Mouse (Mus musculus): Measurements from ENCODE around the gene Zcchc8. TPM values are rescaled to one million over a fixed set of nuclear protein-coding genes. Genes with fewer than 3 reads are reported as not detected.
"Not testable (repeated sequence)": the region's sequence is repeated elsewhere in the genome, so short reads cannot be mapped to it uniquely, and the experiment has no call there.

Zcchc8 gene
- 100 to 1,000 TPM in 22 of 26 experiments, 10 to 100 TPM in 4; 75.4 to 223 (median 154) TPM for total RNA-seq (2018; cell fraction: chromatin; rRNA removed)
- total RNA-seq (2018; cell fraction: cytosol; rRNA removed), result 10 to 100 TPM; 11.2 to 32.0 (median 20.7) TPM
- total RNA-seq (2018; cell fraction: nucleus; rRNA removed), result 100 to 1,000 TPM in 7 of 26 experiments, 10 to 100 TPM in 19; 45.3 to 136 (median 77.2) TPM
- 25.4 to 34.6 TPM (median 29.5 TPM) in 3 replicates for polyA plus RNA-seq (2018)

- Histone ChIP-seq H3K4me3 (ENCODE audit: inconsistent target) (peak within 1 kb of the TSS; percentile 84), H3K36me3 (ENCODE audit: inconsistent target) (no peaks in the 10 kb centered on the region; the same call in 1 of the 2 replicates), H3K79me2 (ENCODE audit: inconsistent target) (peaks cover 52% of the 10 kb centered on the region), H3K27ac (peak within 1 kb of the TSS; percentile 61)
- WGBS (ENCODE audit: missing documents), result under 1% methylated on average over 69 of the region's 83 CpGs
Observed at GRCm38 (mm10) chr5:123720328-123721311, at the start of gene Zcchc8. Gene Zcchc8 (minus strand): TSS chr5:123721100.

GRCm38 (mm10) chr5:123766455-123766854 lies 45.6 kb upstream of the Zcchc8 start:
- 99% methylated on average over 9 of the region's 11 CpGs for WGBS (ENCODE audit: missing documents)
- H3K79me2 ChIP-seq (ENCODE audit: inconsistent target); H3K36me3 ChIP-seq (ENCODE audit: inconsistent target); H3K4me3 ChIP-seq (ENCODE audit: inconsistent target); H3K27ac ChIP-seq: not testable (repeated sequence)

- Histone ChIP-seq H3K36me3 (ENCODE audit: inconsistent target) (no peaks in the 10 kb centered on the region), H3K4me3 (ENCODE audit: inconsistent target) (no peak overlapping the region), H3K27ac (no peak overlapping the region), H3K79me2 (ENCODE audit: inconsistent target) (no peaks in the 10 kb centered on the region)
- WGBS (ENCODE audit: missing documents), result 99% methylated on average over 10 of the region's 11 CpGs
Observed at GRCm38 (mm10) chr5:123765506-123765905, 44.6 kb upstream of the Zcchc8 start.

- under 1% methylated on average over 63 of the region's 63 CpGs for WGBS (ENCODE audit: missing documents)
Observed at GRCm38 (mm10) chr5:123749065-123750064, 28.5 kb upstream of the Zcchc8 start, which contains the start of the genes Rsrc2 and Kntc1. Gene Rsrc2 (minus strand): TSS chr5:123749414. Gene Kntc1 (plus strand): TSS chr5:123749716.

GRCm38 (mm10) chr5:123748339-123749064 lies 27.6 kb upstream of the Zcchc8 start:
- Histone ChIP-seq H3K36me3 (ENCODE audit: inconsistent target) (peaks cover 26% of the 10 kb centered on the region), H3K4me3 (ENCODE audit: inconsistent target) (peak overlapping the region; percentile 92), H3K27ac (peak overlapping the region; percentile 90), H3K79me2 (ENCODE audit: inconsistent target) (peaks cover 90% of the 10 kb centered on the region)
- WGBS (ENCODE audit: missing documents), result under 1% methylated on average over 18 of the region's 18 CpGs

More at GRCm38 (mm10) chr5:123749065-123750064, 28.5 kb upstream of the Zcchc8 start, which contains the start of the genes Rsrc2 and Kntc1:
- Histone ChIP-seq H3K27ac (peak within 1 kb of the TSS; percentile 90), H3K79me2 (ENCODE audit: inconsistent target) (peaks cover 81% of the 10 kb centered on the region), H3K4me3 (ENCODE audit: inconsistent target) (peak within 1 kb of the TSS; percentile 92), H3K36me3 (ENCODE audit: inconsistent target) (peaks cover 17% of the 10 kb centered on the region)

GRCm38 (mm10) chr5:123747604-123748003 lies 26.7 kb upstream of the Zcchc8 start:
- Histone ChIP-seq H3K36me3 (ENCODE audit: inconsistent target) (peaks cover 35% of the 10 kb centered on the region), H3K79me2 (ENCODE audit: inconsistent target) (peaks cover 94% of the 10 kb centered on the region), H3K27ac (no peak overlapping the region), H3K4me3 (ENCODE audit: inconsistent target) (peak overlapping the region; percentile 92)
- WGBS (ENCODE audit: missing documents), result 30% methylated on average over 6 of the region's 7 CpGs

GRCm38 (mm10) chr5:123746253-123746652 lies 25.4 kb upstream of the Zcchc8 start:
- peaks cover 94% of the 10 kb centered on the region for H3K79me2 ChIP-seq (ENCODE audit: inconsistent target)
- H3K4me3 ChIP-seq (ENCODE audit: inconsistent target), result no peak overlapping the region
- no peak overlapping the region for H3K27ac ChIP-seq
- H3K36me3 ChIP-seq (ENCODE audit: inconsistent target), result peaks cover 45% of the 10 kb centered on the region

- 91% methylated on average over 2 of the region's 2 CpGs for WGBS (ENCODE audit: missing documents)
- peaks cover 62% of the 10 kb centered on the region for H3K36me3 ChIP-seq (ENCODE audit: inconsistent target)
Observed at GRCm38 (mm10) chr5:123744358-123744757, 23.5 kb upstream of the Zcchc8 start.

GRCm38 (mm10) chr5:123730981-123731380 lies 10.1 kb upstream of the Zcchc8 start:
- Histone ChIP-seq H3K36me3 (ENCODE audit: inconsistent target) (peaks cover 84% of the 10 kb centered on the region), H3K79me2 (ENCODE audit: inconsistent target) (peaks cover 33% of the 10 kb centered on the region; the same call in 1 of the 2 replicates), H3K27ac (no peak overlapping the region), H3K4me3 (ENCODE audit: inconsistent target) (no peak overlapping the region)
- 100% methylated on average over 2 of the region's 2 CpGs for WGBS (ENCODE audit: missing documents)

More at GRCm38 (mm10) chr5:123744358-123744757, 23.5 kb upstream of the Zcchc8 start:
- peaks cover 97% of the 10 kb centered on the region for H3K79me2 ChIP-seq (ENCODE audit: inconsistent target)
- no peak overlapping the region for H3K27ac ChIP-seq
- no peak overlapping the region for H3K4me3 ChIP-seq (ENCODE audit: inconsistent target)

GRCm38 (mm10) chr5:123723816-123724215 lies 2.9 kb upstream of the Zcchc8 start:
- WGBS (ENCODE audit: missing documents), result 73% methylated on average over 7 of the region's 7 CpGs
- Histone ChIP-seq H3K36me3 (ENCODE audit: inconsistent target) (peaks cover 13% of the 10 kb centered on the region), H3K79me2 (ENCODE audit: inconsistent target) (peaks cover 20% of the 10 kb centered on the region)
- not testable (repeated sequence) for H3K4me3 ChIP-seq (ENCODE audit: inconsistent target); H3K27ac ChIP-seq

- peaks cover 31% of the 10 kb centered on the region for H3K36me3 ChIP-seq (ENCODE audit: inconsistent target)
- H3K79me2 ChIP-seq (ENCODE audit: inconsistent target), result peaks cover 80% of the 10 kb centered on the region
- H3K4me3 ChIP-seq (ENCODE audit: inconsistent target), result no peak overlapping the region
- peak overlapping the region; percentile 83 for H3K27ac ChIP-seq
- 33% methylated on average over 4 of the region's 4 CpGs for WGBS (ENCODE audit: missing documents)
Observed at GRCm38 (mm10) chr5:123714622-123715021, 6.3 kb downstream of the Zcchc8 start.

GRCm38 (mm10) chr5:123713782-123714181 lies 7.1 kb downstream of the Zcchc8 start:
- Histone ChIP-seq H3K4me3 (ENCODE audit: inconsistent target) (no peak overlapping the region), H3K79me2 (ENCODE audit: inconsistent target) (peaks cover 79% of the 10 kb centered on the region), H3K27ac (peak overlapping the region; percentile 83), H3K36me3 (ENCODE audit: inconsistent target) (peaks cover 39% of the 10 kb centered on the region)
- 19% methylated on average over 6 of the region's 6 CpGs for WGBS (ENCODE audit: missing documents)

- Histone ChIP-seq H3K27ac (no peak overlapping the region), H3K4me3 (ENCODE audit: inconsistent target) (no peak overlapping the region), H3K79me2 (ENCODE audit: inconsistent target) (peaks cover 45% of the 10 kb centered on the region), H3K36me3 (ENCODE audit: inconsistent target) (peaks cover 72% of the 10 kb centered on the region)
- WGBS (ENCODE audit: missing documents), result 97% methylated on average over 3 of the region's 4 CpGs
Observed at GRCm38 (mm10) chr5:123709571-123709970, 11.3 kb downstream of the Zcchc8 start.
